Mouse (Mus musculus): ENCODE measurements around the gene Cryzl1.
"Not testable (repeated sequence)": the region's sequence is repeated elsewhere in the genome, so short reads cannot be mapped to it uniquely, and the experiment has no call there.

Gene Cryzl1

DNA sequence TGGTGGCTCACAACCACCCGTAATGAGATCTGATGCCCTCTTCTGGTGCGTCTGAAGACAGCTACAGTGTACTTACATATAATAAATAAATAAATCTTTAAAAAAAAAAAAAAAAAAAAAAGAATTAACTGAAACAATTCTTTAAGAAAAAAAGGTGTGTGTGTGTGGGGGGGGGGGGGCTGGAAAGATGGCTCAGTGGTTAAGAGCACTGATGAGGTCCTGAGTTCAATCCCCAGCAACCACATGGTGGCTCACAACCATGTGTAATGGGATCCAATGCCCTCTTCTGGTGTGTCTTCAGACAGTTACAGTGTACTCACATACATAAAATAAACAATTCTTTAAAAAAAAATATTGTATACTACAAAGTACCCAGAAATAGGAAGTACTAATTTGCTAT lies 83.4 kb downstream of the Cryzl1 start:
- not testable (repeated sequence) for DNase-seq (ENCODE audit: low spot score in 2 of 2)

DNA sequence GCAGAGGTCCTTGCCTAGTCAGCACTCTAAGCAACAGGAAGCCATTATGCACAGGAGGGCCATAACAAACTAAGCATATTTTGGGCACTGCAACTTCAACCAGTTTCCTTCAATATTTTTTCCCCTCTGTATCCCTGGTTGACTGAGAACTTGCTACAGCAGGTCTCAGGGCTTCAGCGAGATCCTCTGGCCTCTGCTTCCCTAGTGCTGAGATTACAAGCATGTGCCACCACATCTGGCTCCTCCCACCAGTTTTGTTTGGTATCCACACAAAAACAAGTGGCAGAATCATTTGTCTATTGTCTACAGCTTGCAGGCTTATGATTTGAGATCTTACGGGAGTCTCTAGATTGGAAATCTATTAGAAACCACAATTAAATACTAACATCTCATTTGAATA lies 83.9 kb downstream of the Cryzl1 start:
- no peak for DNase-seq (ENCODE audit: low spot score in 2 of 2)

- DNase-seq (ENCODE audit: low spot score in 2 of 2): no peak
Observed at GRCm38 (mm10) chr16:91640171-91640570, 88.6 kb downstream of the Cryzl1 start.

- peak; percentile 40 to 52 for DNase-seq (ENCODE audit: low spot score in 2 of 2)
Observed at GRCm38 (mm10) chr16:91639636-91640035, 89.1 kb downstream of the Cryzl1 start.

Measured in right cerebral cortex, adult 2 months (tissue).